Mouse (Mus musculus) small intestine, adult 10 weeks (tissue): ENCODE results near the gene Ttc1. TPM values are rescaled to one million over a fixed set of nuclear protein-coding genes. Genes with fewer than 3 reads are reported as not detected.

Experiments used
- polyA plus RNA-seq: library from polyadenylated mRNA; stranded (reverse); fragments of 350-450 nt; fragmentation: Illumina TruSeq; extraction: RNeasy Lipid Tissue Mini Kit (QIAGEN cat#74804); gene quantifications from one replicate; pipeline ENCODE4 v1.2.3, GENCODE M21; 2014; ENCODE audit warnings: low replicate concordance

Gene Ttc1
- polyA plus RNA-seq, result 48.9 TPM

GRCm38 (mm10) chr11:43747233-43748226, at the start of gene Ttc1:
Ttc1 (minus strand) TSS chr11:43748008.

GRCm38 (mm10) chr11:43681472-43682414, 66.1 kb downstream of the Ttc1 start, which contains the start of gene Pwwp2a:
Pwwp2a (plus strand) TSS chr11:43681998.

Other genes starting within 250 kb of the Ttc1 start
- gene Ccnjl, start 219.2 kb downstream of the Ttc1 start, polyA plus RNA-seq, result 4.2 TPM
- gene 4933415A04Rik, start 161.0 kb downstream of the Ttc1 start, polyA plus RNA-seq, result 0.26 TPM
- gene Fabp6, start 146.5 kb downstream of the Ttc1 start, polyA plus RNA-seq, result not detected
- 41.0 TPM for gene Pwwp2a, start 66.0 kb downstream of the Ttc1 start, polyA plus RNA-seq
- not detected for gene Adra1b, start 153.2 kb upstream of the Ttc1 start, polyA plus RNA-seq